Comparison of ENCODE assay signal across 8 mouse cellular contexts in the genomic region with DNA sequence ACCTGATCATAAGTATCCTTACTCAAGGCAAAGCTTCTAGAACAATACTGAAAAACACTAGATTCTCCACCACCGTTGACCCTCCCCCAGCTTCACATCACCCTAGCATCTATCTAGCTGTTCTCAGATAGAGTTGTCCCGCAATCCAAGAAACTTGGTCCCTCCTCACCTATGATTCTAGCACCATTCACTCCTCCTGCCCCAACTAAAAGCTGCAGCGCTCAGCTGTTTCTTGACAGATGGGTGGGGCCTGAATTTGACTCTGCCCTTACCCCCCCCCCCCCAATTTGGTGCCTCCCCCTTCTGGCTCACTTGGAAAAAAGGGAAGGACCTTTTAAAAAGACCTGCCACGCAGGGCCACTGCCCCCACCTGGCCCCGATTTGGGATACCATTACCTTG. TPM values are rescaled to one million over a fixed set of nuclear protein-coding genes. Genes with fewer than 3 reads are reported as not detected.
DNase-seq lines count a peak whose midpoint lies in the region; ATAC-seq and TF ChIP-seq lines count a peak whose summit lies in the region.

No protein-coding gene starts in this region.

- H3K4me1 ChIP-seq in lung, embryonic 14.5 days (ENCODE audit: insufficient read depth): peaks cover 7% of the 10 kb centered on the region; the same call in 1 of the 2 replicates
- H3K4me1 ChIP-seq in limb, embryonic 12.5 days (replicated peaks): peaks cover 22% of the 10 kb centered on the region
- peaks cover 20% of the 10 kb centered on the region for H3K4me1 ChIP-seq in neural tube, embryonic 14.5 days (ENCODE audit: control insufficient read depth, insufficient read depth, low read length)

- H3K4me2 ChIP-seq in lung, embryonic 14.5 days: peak overlapping the region; percentile 66
- H3K4me2 ChIP-seq in limb, embryonic 12.5 days: peak overlapping the region; percentile 52
- peak overlapping the region; percentile 57 for H3K4me2 ChIP-seq in neural tube, embryonic 14.5 days (ENCODE audit: low read depth, low read length)

- ATAC-seq in lung, embryonic 14.5 days (ENCODE audit: insufficient read depth): peak; percentile 8; the same call in 1 of the 2 replicates
- ATAC-seq in erythroblast, adult 5-6 weeks (replicated peaks; ENCODE audit: low FRiP score, poor library complexity, severe bottlenecking): 0 out of 2 replicates have a peak, but pooled peaks have one; percentile 23
- no peak for ATAC-seq in limb, embryonic 12.5 days (ENCODE audit: insufficient number of reproducible peaks, insufficient read depth, low FRiP score, low TSS enrichment, low read depth)
- ATAC-seq in neural tube, embryonic 14.5 days (ENCODE audit: low read depth): peak; percentile 45
- no peak for ATAC-seq in megakaryocyte-erythroid progenitor cell, adult 5-6 weeks (replicated peaks; ENCODE audit: low FRiP score, low TSS enrichment, poor library complexity, severe bottlenecking)
- no peak for ATAC-seq in inflammation-experienced regulatory T-cells, adult 6 months

- peak overlapping the region; percentile 32 for H3K9ac ChIP-seq in lung, embryonic 14.5 days
- no peak overlapping the region; the same call in none of the 2 replicates for H3K9ac ChIP-seq in limb, embryonic 12.5 days (replicated peaks)
- no peak overlapping the region for H3K9ac ChIP-seq in neural tube, embryonic 14.5 days (replicated peaks; ENCODE audit: low read depth, low read length)

- peak overlapping the region; percentile 97 for H3K4me3 ChIP-seq in lung, embryonic 14.5 days (ENCODE audit: low read depth, low read length)
- peak overlapping the region; percentile 88 for H3K4me3 ChIP-seq in limb, embryonic 12.5 days (replicated peaks)
- H3K4me3 ChIP-seq in neural tube, embryonic 14.5 days (ENCODE audit: low read depth, low read length): peak overlapping the region; percentile 92

- DNase-seq in lung, embryonic 14.5 days: no peak
- DNase-seq in lung, postnatal 25 days (ENCODE audit: low spot score): no peak
- DNase-seq in layer of hippocampus, postnatal 25 days (ENCODE audit: extremely low spot score in 1 of 2, low spot score in 1 of 2): no peak

- TF ChIP-seq CTCF in lung, embryonic 14.5 days (IDR thresholded peaks at IDR 0.05; ENCODE audit: low read depth): no peak

- no peaks in the 10 kb centered on the region for H3K9me3 ChIP-seq in lung, embryonic 14.5 days (ENCODE audit: low read depth, low read length)
- H3K9me3 ChIP-seq in limb, embryonic 12.5 days: no peaks in the 10 kb centered on the region
- no peaks in the 10 kb centered on the region for H3K9me3 ChIP-seq in neural tube, embryonic 14.5 days (ENCODE audit: control insufficient read depth, low read length)

- 46% methylated on average over 5 of the region's 5 CpGs for whole genome bisulfite sequencing in lung, embryonic 14.5 days
- 49% methylated on average over 5 of the region's 5 CpGs for WGBS in limb, embryonic 12.5 days
- 74% methylated on average over 5 of the region's 5 CpGs for WGBS in neural tube, embryonic 14.5 days

- peaks cover 32% of the 10 kb centered on the region for H3K36me3 ChIP-seq in lung, embryonic 14.5 days (ENCODE audit: insufficient read depth)
- peaks cover 31% of the 10 kb centered on the region for H3K36me3 ChIP-seq in limb, embryonic 12.5 days
- peaks cover 22% of the 10 kb centered on the region for H3K36me3 ChIP-seq in neural tube, embryonic 14.5 days (ENCODE audit: control insufficient read depth, insufficient read depth, low read length)

- no peaks in the 10 kb centered on the region for H3K27me3 ChIP-seq in lung, embryonic 14.5 days (ENCODE audit: insufficient read depth, low read length)
- H3K27me3 ChIP-seq in limb, embryonic 12.5 days: no peaks in the 10 kb centered on the region
- no peaks in the 10 kb centered on the region for H3K27me3 ChIP-seq in neural tube, embryonic 14.5 days (ENCODE audit: control insufficient read depth, insufficient read depth, low read length)

- peak overlapping the region; percentile 51 for H3K27ac ChIP-seq in lung, embryonic 14.5 days (ENCODE audit: low read depth)
- peak overlapping the region; percentile 66; the same call in 1 of the 2 replicates for H3K27ac ChIP-seq in limb, embryonic 12.5 days
- H3K27ac ChIP-seq in neural tube, embryonic 14.5 days (ENCODE audit: low read depth, low read length): no peak overlapping the region

RNA-seq across cellular contexts. Expression of a gene that starts 14.4 kb away (rescaled TPM):
- polyA plus RNA-seq in lung, embryonic 14.5 days (2014; fragmentation: Nextera tagmentation; extraction: Ambion mirVana): 68.7 and 82.0 TPM in 2 replicates
- total RNA-seq in erythroblast, adult 5-6 weeks (2015; ENCODE audit: low replicate concordance): 64.6 and 80.7 TPM in 2 replicates
- 104 and 150 TPM in 2 replicates for total RNA-seq in erythroblast, adult 5-6 weeks (2017; ENCODE audit: low replicate concordance)
- 112 and 120 TPM in 2 replicates for polyA plus RNA-seq in limb, embryonic 12.5 days (2016; fragmentation: Nextera tagmentation; extraction: Ambion mirVana)
- polyA plus RNA-seq in neural tube, embryonic 14.5 days (2014; fragmentation: Nextera tagmentation; extraction: Ambion mirVana): 123 and 158 TPM in 2 replicates
- 100 to 1,000 TPM; 140 to 197 TPM for total RNA-seq in layer of hippocampus, postnatal 25 days (2021)
- total RNA-seq in megakaryocyte-erythroid progenitor cell, adult 5-6 weeks (2014; fragmentation: Nextera tagmentation): 87.7 and 107 TPM in 2 replicates
- 154 and 167 TPM in 2 replicates for total RNA-seq in megakaryocyte-erythroid progenitor cell, adult 5-6 weeks (2017)
- polyA plus RNA-seq in inflammation-experienced regulatory T-cells, adult 6 months (2017; shearing (Covaris generic)): 10 to 100 TPM; 31.9 to 78.6 (median 57.6) TPM

RNA-seq across cellular contexts. Expression of a gene that starts 24.4 kb away (rescaled TPM):
- 41.8 and 48.1 TPM in 2 replicates for polyA plus RNA-seq in lung, embryonic 14.5 days (2014; fragmentation: Nextera tagmentation; extraction: Ambion mirVana)
- total RNA-seq in erythroblast, adult 5-6 weeks (2015; ENCODE audit: low replicate concordance): 9.2 and 11.9 TPM in 2 replicates
- total RNA-seq in erythroblast, adult 5-6 weeks (2017; ENCODE audit: low replicate concordance): 0.77 and 3.5 TPM in 2 replicates
- polyA plus RNA-seq in limb, embryonic 12.5 days (2016; fragmentation: Nextera tagmentation; extraction: Ambion mirVana): 30.0 and 37.3 TPM in 2 replicates
- polyA plus RNA-seq in neural tube, embryonic 14.5 days (2014; fragmentation: Nextera tagmentation; extraction: Ambion mirVana): 46.2 and 46.8 TPM in 2 replicates
- total RNA-seq in layer of hippocampus, postnatal 25 days (2021): 10 to 100 TPM; 48.3 to 57.7 TPM
- 53.4 and 63.4 TPM in 2 replicates for total RNA-seq in megakaryocyte-erythroid progenitor cell, adult 5-6 weeks (2014; fragmentation: Nextera tagmentation)
- total RNA-seq in megakaryocyte-erythroid progenitor cell, adult 5-6 weeks (2017): 6.1 and 6.9 TPM in 2 replicates
- 10 to 100 TPM in 2 of 3 experiments, 1 to 10 TPM in 1; 9.5 to 14.6 (median 11.6) TPM for polyA plus RNA-seq in inflammation-experienced regulatory T-cells, adult 6 months (2017; shearing (Covaris generic))

RNA-seq across cellular contexts. Expression of a gene that starts 38.5 kb away (rescaled TPM):
- 0.93 and 1.0 TPM in 2 replicates for polyA plus RNA-seq in lung, embryonic 14.5 days (2014; fragmentation: Nextera tagmentation; extraction: Ambion mirVana)
- 5.0 and 9.2 TPM in 2 replicates for total RNA-seq in erythroblast, adult 5-6 weeks (2015; ENCODE audit: low replicate concordance)
- total RNA-seq in erythroblast, adult 5-6 weeks (2017; ENCODE audit: low replicate concordance): 4.6 and 5.2 TPM in 2 replicates
- 0.87 and 1.1 TPM in 2 replicates for polyA plus RNA-seq in limb, embryonic 12.5 days (2016; fragmentation: Nextera tagmentation; extraction: Ambion mirVana)
- polyA plus RNA-seq in neural tube, embryonic 14.5 days (2014; fragmentation: Nextera tagmentation; extraction: Ambion mirVana): 0.41 and 0.42 TPM in 2 replicates
- total RNA-seq in layer of hippocampus, postnatal 25 days (2021): 1 to 10 TPM; 2.9 to 3.4 TPM
- total RNA-seq in megakaryocyte-erythroid progenitor cell, adult 5-6 weeks (2014; fragmentation: Nextera tagmentation): 49.4 and 57.4 TPM in 2 replicates
- total RNA-seq in megakaryocyte-erythroid progenitor cell, adult 5-6 weeks (2017): 19.9 and 20.8 TPM in 2 replicates
- polyA plus RNA-seq in inflammation-experienced regulatory T-cells, adult 6 months (2017; shearing (Covaris generic)): 100 to 1,000 TPM; 109 to 139 (median 109) TPM

RNA-seq across cellular contexts. Expression of a gene that starts 43.8 kb away (rescaled TPM):
- polyA plus RNA-seq in lung, embryonic 14.5 days (2014; fragmentation: Nextera tagmentation; extraction: Ambion mirVana): 45.4 and 54.3 TPM in 2 replicates
- total RNA-seq in erythroblast, adult 5-6 weeks (2015; ENCODE audit: low replicate concordance): 13.1 and 25.3 TPM in 2 replicates
- total RNA-seq in erythroblast, adult 5-6 weeks (2017; ENCODE audit: low replicate concordance): 31.6 and 51.6 TPM in 2 replicates
- 151 and 153 TPM in 2 replicates for polyA plus RNA-seq in limb, embryonic 12.5 days (2016; fragmentation: Nextera tagmentation; extraction: Ambion mirVana)
- polyA plus RNA-seq in neural tube, embryonic 14.5 days (2014; fragmentation: Nextera tagmentation; extraction: Ambion mirVana): 58.4 and 67.0 TPM in 2 replicates
- 10 to 100 TPM; 68.1 to 92.0 TPM for total RNA-seq in layer of hippocampus, postnatal 25 days (2021)
- 124 and 135 TPM in 2 replicates for total RNA-seq in megakaryocyte-erythroid progenitor cell, adult 5-6 weeks (2014; fragmentation: Nextera tagmentation)
- total RNA-seq in megakaryocyte-erythroid progenitor cell, adult 5-6 weeks (2017): 208 and 214 TPM in 2 replicates
- polyA plus RNA-seq in inflammation-experienced regulatory T-cells, adult 6 months (2017; shearing (Covaris generic)): 100 to 1,000 TPM; 122 to 190 (median 146) TPM

RNA-seq across cellular contexts. Expression of a gene that starts 59.1 kb away (rescaled TPM):
- polyA plus RNA-seq in lung, embryonic 14.5 days (2014; fragmentation: Nextera tagmentation; extraction: Ambion mirVana): 0.07 TPM in 1 of 2 replicates, not detected in the other
- 1.3 TPM in 1 of 2 replicates, not detected in the other for total RNA-seq in erythroblast, adult 5-6 weeks (2015; ENCODE audit: low replicate concordance)
- total RNA-seq in erythroblast, adult 5-6 weeks (2017; ENCODE audit: low replicate concordance): 0.84 TPM in 1 of 2 replicates, not detected in the other
- polyA plus RNA-seq in limb, embryonic 12.5 days (2016; fragmentation: Nextera tagmentation; extraction: Ambion mirVana): not detected in 2 replicates
- not detected in 2 replicates for polyA plus RNA-seq in neural tube, embryonic 14.5 days (2014; fragmentation: Nextera tagmentation; extraction: Ambion mirVana)
- total RNA-seq in layer of hippocampus, postnatal 25 days (2021): not detected
- total RNA-seq in megakaryocyte-erythroid progenitor cell, adult 5-6 weeks (2014; fragmentation: Nextera tagmentation): 1.5 and 3.0 TPM in 2 replicates
- 2.7 and 3.3 TPM in 2 replicates for total RNA-seq in megakaryocyte-erythroid progenitor cell, adult 5-6 weeks (2017)
- polyA plus RNA-seq in inflammation-experienced regulatory T-cells, adult 6 months (2017; shearing (Covaris generic)): 10 to 100 TPM; 75.1 to 87.9 (median 83.8) TPM

Comparison
In these comparisons a context has a peak if more than half of its experiments do, and no peak if none do; other contexts are left out.
1. ATAC-seq: peak in lung, embryonic 14.5 days (single experiment), erythroblast, adult 5-6 weeks (single experiment) and neural tube, embryonic 14.5 days (single experiment); none in limb, embryonic 12.5 days (single experiment), megakaryocyte-erythroid progenitor cell, adult 5-6 weeks (single experiment) and inflammation-experienced regulatory T-cells, adult 6 months (single experiment).
2. RNA of a gene that starts 38.5 kb away (polyA plus RNA-seq): 109 to 139 TPM in inflammation-experienced regulatory T-cells, adult 6 months; 0.87 to 1.1 TPM in limb, embryonic 12.5 days, 0.93 to 1.0 TPM in lung, embryonic 14.5 days and 0.41 to 0.42 TPM in neural tube, embryonic 14.5 days; every median in the first group is over 10 times any median in the second.
3. Peak in every context shown above with its lines, with median percentiles within 50 percentile points of each other: H3K4me2 ChIP-seq and H3K4me3 ChIP-seq.